Mouse (Mus musculus): Measurements from ENCODE around the gene Padi4.
A peak's percentile ranks its signal among the peaks of the same experiment; 100 is the strongest.

The Padi4 gene

DNA sequence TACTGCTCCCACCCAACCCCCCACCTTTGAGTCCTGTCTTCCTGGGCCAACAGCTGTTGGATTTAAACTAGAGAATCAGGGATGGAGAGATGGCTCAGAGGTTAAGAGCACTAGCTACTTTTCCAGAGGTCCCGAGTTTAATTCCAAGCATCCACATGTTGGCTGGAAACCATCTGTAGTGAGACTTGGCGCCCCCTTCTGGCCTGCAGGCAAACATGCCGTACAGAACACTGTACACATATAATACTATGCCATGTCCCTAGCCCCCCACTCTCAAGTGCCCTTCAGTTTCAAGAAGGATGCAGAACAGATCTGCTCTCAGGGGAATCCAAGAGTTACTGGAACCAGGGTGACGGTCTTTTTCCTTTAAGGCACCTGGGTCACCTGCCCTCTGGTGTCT, 42.4 kb downstream of the Padi4 start:
- no peak for DNase-seq

DNA sequence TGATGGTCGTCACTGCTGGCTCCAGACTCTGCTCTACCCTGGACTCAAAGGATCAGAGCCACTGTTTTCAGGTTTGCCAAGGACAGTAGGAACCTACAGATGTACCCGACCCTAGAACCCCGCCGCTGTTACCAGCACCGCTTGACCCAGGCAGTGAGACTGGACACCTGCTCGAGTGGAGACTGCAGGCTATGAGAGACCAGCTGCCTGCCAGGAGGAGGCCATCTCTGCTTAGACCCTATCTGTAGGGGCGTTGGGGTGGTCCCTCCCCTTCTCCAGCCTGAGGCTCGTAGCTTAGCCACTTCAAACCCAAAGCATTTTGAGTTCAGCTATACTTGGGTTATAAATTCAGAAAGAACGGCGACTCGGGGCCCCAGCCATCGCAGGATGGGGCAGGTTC, 47.1 kb downstream of the Padi4 start:
- DNase-seq = no peak

DNA sequence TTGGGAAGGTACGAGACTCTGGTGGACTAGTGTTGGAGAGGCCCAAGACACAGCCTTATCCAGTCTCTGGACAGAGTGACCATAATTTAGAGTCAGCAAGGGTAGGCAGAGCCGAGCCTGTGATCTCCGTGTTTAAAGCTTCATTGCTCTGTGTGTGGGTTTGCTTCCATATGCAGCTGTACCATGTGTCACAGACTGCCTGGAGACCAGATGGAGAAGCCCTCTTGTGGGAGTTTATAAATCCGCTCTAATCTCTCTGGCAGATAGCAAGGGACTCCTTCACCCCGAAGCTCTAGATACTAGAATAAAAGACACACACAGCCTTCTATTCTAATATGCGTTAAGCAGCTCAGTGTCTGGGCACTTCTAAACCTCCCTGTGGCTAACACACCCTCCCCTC, 49.3 kb downstream of the Padi4 start:
- DNase-seq = no peak

DNA sequence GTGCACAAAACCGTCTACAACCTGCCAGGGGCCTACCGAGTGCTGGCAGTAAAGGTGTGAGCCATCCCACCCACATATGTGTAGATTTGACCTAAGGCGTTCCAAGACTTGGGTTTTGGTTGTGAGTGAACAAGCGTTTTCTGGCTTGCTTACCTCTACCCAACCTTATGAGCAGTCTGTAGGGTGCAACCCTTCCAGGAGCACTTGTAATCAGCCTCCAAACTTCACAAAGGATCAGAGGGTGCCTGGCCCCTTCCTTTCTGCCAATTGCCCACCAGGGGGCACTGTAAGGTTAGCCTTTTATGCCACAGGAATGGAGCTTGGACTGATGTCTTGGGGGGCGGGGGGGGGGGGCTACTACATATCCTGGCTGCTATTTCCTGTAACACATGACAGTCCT, 50.2 kb downstream of the Padi4 start:
- DNase-seq = peak; percentile 39

DNA sequence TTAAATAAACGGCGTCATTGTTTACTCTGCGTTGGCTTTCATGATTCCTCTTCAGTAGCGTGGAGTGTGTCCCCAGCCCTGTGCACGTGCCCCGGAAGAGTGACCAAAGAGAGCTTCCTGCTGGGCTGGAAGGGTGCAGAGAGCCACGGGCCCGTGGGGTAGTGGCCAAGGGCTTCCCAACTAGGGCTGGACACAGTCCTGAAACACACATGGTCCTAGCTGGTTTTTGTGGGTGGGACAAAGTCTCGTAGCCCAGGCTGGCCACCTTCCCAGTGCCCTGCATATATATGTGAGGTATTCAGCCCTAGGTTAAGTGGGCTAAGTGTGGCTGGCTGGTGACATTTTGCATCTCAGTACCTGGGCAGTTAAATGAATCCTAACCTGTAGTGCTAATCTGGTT, 50.8 kb downstream of the Padi4 start:
- no peak for DNase-seq

DNA sequence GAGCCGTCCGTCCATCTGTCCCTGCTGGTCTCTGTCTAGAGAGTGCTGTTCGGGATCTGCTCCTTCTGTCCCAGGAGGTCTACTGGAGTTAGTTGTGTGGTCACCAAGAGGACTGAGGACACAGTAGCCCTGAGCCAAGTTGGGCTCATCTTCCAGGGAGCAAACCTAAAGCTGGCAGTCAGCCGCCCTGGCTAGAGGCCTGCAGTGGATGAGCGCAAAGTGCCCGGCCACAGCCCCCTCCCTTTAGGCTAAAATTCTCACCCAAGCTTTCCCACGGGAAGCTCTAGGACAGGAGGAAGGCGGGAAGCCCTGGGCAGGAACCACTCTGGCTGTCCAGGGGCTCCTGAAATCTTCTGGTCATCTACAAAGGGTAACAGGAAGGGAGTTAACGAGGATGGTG, 51.3 kb downstream of the Padi4 start:
- DNase-seq = no peak

DNA sequence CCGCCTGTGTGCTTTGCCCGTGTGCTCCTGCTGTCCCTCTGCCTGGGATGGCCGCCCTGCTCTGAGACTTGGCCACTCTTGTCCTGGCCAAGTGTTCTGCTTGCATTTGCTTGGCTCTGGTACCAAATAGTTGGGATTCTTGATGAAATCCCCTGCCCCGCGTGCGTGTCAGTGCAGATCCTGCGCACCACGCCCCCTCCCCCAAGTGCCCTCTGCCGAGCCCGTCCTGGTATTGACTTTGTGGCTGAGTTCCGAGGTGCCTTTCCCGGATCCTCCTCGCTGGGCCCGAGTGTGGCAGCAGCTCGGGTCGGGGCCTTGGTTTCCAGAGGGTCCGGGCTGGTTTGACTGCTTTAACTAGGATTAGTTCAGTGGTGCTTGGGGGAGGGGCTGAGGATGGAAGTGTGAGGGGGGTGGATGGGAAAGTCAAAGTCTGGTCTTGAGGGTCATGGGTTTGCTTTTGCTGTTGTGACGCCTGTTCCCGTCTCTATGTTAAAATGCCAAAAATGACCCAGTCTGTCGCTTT, 52.0 kb downstream of the Padi4 start:
- no peak for DNase-seq

DNA sequence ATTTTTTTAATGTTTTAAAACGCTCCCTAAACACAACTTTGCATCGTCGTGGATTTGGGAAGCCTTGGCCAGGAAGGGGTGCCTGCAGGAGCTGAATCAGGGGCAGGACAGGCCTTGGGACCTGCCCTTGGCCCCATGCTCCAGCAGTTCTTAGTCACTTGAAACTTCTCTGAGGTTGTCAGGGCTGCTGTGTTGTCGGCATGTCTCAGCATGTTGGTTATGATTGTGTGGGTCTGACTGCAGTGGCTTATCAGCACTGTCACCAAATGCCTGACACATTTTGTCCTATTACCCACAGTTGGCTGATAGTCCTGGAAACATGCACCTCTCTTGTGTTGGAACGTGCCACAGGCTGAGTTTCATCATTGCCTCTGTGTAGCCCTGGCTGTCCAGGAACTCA, 53.9 kb downstream of the Padi4 start:
- DNase-seq = no peak

DNA sequence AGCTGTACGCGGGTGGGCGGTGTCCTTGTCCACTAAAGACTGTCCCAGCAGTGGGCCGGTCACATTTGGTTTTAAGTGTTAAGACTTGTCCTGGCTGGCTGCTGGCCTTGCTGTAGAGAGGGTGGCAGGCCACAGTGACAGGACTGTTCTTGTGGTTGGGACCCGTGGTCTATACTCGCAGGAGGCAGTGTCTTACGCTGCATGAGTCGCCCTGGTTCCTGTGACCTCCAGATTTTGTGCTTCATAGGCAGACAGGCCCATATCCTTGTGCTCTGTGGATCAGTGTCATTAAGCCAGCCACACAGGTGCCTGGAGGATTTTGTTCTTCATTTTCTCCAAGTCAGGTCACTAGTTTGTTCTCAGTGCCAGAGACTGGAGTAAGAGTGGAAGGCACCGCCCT, 55.6 kb downstream of the Padi4 start:
- DNase-seq = no peak

DNA sequence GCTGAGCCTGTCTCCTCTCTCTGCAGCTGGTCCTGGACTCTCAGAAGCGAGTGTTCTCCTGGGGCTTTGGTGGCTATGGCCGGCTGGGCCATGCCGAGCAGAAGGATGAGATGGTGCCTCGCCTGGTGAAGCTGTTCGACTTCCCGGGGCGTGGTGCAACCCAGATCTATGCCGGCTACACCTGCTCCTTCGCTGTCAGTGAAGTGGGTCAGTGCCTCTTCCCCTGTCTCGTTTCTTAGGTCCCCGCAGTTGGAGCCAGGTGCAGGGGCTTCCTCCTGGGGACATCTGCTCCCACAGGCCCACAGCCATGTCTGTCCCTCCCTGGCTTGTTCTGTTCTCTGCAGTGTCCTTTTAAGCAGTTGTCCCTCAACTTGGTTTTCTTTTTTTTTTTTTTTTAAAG, 57.0 kb downstream of the Padi4 start:
- no peak for DNase-seq

DNA sequence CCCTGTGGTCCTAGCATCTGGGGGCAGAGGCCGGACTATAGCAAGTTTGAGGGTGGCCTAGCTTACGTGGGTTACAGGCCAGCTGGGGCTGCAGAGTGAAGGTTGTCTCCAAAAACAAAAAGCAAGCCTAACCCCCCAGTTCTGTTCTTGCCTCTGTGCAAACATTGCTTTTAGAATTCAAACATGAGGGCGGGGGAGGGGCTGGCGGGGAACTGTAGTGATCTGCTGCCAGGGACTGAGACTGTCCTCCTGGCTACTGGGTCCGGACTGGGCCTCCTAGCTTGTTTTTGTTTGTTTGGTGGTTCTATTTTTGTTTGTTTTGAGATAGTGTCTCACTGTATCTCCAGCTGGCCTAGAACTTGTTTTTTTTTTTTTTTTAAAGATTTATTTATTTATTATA, 59.5 kb downstream of the Padi4 start:
- no peak for DNase-seq

DNA sequence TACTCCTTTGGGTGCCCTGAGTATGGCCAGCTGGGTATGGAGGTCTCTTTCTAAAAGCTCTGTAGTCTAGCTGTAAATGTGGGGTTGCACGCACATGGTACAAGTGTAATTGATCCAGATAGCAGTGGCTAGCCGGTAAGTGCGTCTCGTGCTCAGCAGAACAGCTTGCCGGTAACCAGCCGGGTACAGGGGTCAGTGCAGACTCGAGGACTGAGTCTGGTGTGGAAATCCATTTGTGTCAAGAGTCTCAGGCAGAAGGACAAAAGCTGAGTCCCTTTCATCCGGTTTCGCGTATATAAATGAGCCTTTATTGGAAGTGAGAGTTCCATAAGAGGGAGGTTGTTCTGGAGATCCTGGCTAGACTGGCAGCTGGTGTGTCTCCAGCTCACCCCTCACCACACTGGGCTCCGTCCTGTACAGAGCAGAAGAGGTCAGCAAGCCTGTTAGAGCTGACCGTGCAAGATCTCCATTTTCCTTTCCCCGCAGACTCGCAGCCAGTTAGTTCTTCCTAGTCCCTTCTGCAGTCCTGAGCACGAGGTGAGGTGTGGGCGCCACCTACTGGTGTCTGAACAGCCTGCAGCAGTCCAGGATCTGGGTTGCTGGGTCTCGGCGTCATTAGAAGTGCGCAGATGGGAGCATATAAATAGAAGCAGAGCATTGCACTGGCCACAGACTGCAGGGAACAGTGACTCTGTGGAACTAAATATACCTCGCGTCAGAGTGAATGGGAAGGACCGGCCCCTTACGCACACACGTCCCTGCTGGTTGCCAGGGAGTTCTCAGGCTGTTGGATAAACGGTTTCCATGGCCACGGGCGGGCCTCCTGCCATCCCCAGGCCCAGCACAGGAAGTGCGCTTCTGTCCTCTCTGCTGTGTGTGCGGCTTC, 60.3 kb downstream of the Padi4 start:
- DNase-seq = peak; percentile 96

DNA sequence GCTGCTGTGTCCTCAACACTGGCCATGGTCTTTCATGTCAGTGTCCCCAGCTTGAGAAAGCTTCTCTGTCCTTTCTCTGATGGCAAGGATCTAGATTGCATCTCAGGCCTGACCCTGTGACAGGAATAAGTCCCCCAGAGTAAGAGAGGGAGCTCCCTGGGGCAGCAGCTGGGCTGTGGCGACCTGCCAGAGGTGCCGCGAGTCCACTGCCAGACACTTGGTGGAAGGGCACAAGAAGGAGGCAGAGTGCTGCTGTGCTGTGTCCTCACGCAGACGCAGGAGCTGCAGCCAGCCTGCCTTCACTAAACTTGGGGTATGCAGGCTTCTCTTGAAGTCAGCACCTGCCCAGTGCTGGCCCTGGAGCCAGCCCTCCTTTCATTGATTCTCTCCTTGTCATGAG, 62.7 kb downstream of the Padi4 start:
- DNase-seq = no peak

DNA sequence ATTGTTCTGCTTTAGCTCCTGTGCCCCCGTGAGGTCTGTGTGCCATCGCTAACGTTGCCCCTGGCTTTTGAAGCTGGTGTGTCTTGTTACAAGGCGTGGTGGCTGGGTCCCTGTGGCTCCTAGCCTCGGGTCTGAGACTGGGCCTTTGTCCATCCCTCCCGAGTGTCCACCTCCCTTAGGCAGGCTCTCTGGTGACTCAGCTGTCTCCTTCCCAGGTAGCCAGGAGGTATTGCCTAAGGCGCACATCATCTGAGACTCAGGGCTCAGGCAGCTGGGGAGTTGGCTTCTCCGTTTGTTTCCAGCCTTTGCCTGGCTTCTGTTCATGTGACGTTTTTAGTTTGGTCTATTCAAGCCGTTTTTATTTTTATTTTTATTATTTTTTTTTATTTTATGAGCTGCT, 63.3 kb downstream of the Padi4 start:
- no peak for DNase-seq

DNA sequence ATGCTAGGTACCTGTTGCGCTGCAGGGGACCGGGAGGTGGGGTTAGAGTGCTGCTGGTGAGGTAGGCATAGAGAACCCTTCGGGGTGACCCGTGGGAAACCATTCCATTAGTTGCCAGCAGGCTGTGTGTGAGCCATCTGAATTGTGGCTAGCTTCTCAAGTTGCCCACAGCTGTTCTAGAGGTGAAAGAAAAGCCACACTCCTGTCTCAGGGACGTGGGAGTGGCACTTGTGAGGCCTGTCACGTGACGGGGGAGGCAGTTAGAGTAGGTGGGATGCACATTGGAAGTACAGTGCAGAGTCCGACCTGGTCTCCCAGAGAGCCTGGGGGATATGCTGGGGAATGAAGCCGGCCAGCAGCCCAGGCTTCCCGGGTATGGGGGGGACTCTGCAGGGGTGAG, 64.4 kb downstream of the Padi4 start:
- no peak for DNase-seq

DNA sequence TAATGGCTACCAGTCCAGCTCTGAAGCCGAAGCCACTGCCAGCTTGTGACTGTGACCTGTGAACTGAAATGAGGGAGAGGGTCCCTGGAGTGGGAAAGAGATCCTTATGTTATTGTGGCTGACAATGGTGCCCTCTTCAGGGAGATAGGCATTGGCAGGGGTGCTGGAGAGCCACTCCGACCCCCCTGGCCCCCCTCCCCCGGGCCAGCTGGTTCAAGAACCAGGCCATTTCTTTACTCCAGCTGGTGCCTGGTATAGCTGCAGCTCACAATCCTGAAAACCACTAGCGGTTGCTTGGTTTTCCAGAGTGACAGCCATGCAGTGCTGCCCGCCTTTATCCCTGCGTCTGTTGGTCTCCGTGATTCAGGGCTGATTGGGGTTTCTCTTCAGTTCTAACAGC, 64.9 kb downstream of the Padi4 start:
- no peak for DNase-seq

DNA sequence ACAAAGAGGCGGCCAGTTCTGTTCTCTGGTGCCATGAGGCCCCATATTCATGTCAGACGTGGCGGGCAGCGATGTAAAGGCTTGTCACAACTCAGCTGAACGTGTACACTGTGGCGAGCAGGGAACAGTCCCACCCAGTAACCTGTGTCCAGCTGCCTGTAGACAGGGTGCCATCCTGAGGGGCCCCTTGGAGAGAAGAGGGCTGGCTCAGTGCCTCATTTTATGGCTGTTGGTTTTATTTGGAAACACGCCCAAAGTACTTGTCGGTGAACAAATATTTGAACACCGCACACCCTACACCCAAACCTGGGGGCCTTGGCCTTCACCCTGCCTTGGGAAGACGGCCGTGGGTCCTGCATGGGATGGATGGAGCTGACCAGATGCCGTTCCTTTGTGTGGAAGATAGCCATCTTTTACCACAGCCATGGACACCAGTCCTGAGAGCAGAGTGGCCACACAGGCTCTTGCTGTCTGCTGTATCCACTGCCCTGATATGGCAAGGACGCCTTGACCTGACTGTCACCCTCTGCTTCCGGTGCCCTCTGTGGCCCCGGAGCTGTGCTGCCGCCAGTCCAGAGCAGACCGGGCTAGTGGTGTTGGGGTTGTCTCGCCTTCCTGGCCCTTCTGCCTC, 65.6 kb downstream of the Padi4 start:
- DNase-seq = peak; percentile 50

DNA sequence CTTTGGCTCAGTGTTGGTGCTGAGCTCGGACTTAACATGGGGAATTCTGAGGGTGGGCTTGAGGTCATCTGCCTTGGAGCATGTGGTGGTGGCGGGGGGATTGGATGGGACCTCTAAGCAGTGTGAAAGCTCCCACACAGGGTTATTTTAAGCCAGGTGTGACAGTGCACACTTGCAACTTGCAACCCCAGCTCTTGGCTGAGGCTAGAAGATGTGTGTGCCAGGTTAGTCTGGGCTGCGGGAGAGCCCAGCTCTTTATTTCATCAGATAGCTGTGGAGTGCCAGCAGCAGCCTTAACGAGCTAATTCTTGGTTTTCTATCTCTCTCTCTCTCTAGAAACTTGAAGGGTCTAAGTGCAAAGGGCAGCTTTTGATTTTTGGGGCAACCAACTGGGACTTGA, 66.4 kb downstream of the Padi4 start:
- no peak for DNase-seq

DNA sequence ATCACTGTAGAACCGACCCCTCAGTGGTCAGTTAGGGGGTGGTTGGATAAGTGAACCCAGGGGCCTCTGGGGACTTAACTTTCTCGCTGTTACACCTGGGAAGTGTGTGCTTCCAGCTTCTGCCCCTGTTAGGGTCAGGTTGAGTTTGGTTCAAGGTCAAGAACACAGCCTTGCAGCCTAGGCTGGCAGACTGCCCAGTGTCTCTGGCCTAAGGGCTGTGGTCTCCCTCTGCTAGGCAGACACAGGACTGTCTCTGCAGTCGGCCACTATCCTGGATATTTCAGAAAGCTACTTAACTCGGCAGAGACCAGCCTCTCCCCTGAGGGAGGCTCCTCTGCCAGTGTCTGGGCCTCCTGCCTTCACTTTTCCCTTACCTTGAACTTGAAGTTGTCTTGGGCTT, 69.9 kb downstream of the Padi4 start:
- DNase-seq = no peak

DNA sequence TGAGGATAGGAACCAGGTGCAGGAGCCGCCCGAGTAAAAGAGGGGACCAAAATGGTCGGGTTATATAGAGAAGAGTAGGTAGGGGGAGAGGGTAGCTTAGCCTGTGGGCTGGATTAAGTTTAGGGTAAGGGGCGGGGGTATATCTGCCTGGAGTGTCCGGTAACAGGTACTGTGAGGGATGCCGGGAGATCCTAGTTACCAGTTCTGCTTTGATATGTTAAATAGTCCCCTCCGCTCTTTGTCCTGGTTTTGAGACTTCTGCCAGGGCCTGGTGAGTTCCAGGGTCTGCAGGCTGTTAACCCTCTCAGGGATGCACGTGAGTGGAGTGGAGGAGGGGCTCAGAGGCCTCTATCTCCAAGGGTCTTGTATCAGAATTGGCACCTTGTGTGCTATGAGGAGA, 70.4 kb downstream of the Padi4 start:
- DNase-seq = no peak

DNA sequence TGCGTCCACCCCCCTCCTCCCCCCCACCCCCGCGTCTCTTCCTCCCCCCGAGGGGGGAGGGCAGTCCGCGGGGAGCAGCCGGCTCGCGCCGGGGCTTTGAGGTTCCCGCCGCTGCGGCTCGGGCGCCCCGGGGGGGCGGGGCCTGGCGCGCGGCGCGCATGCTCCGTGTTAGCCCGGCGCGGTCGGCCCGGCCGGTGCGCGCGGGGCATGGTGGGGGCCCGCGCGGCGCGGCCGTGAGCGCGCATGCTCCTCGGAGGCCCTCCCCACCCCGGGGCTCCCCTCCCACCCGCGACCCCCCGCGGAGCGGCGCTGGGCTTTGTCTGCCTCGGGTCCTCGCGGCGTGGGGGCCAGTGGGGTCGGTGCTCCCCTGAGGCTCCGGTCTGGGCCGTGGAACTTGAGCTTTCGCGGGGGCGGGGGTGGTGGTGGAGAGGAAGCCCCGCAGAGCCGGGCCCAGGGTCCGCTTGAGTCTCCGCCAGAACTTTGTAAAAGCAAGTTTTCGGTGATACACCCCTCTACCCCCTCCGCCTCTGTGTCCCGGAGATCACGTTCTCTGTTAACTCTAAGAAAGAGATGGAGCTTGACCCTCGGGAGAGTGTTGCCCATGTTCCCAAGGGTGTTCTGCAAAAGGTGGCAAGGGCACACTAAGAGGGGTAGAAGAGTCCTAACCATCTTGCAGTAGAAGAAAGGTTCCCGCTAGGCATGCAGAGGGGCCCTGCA, 71.3 kb downstream of the Padi4 start:
- peak; percentile 88 for DNase-seq

DNA sequence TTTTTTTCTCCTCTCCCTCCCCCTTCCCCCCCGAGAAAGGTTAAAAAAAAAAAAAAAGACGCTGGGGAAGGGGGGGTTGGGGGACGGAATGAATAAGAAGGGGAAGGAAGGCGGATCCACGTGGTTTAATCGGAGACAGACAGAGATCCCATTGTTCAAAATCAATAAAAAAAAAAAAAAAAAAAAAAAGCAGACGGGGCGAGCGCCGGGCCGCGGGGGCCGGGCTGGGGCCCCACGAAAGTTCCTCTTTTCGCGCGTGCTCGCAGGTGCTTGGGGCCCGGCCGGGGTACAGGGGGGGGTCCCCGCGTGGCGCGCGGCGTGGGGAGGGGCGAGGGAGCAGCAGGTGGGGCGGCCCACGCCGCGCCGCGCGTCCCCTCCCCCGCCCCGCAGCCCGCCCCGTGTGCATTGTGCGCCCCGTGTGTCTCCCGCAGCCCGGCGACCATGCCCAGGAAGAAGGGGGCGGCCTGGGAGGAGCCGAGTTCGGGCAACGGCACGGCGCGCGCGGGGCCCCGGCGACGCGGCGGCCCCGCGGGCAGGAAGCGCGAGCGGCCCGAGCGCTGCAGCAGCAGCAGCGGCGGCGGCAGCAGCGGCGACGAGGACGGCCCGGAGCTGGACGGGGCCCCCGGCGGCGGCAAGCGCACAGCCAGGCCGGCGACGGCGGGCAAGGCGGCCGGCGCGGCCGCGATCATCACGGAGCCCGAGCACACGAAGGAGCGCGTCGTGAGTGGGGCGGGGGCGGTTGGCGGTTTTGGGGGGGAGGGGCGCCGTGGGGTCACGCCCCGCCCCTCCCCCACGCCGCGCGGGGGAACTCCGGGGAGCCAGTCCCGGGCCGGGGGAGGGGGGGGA, 72.1 kb downstream of the Padi4 start:
- DNase-seq = no peak
